Mouse (Mus musculus) heart, adult 2 months (tissue): ENCODE measurements around the gene Arl8b. TPM values are rescaled to one million over a fixed set of nuclear protein-coding genes. Genes with fewer than 3 reads are reported as not detected.

ENCODE experiments used
- DNase-seq, 2 experiments: peaks; one replicate each; pipeline ENCODE4 v3.0.0; 2021
- H3K27ac ChIP-seq: fragments of 200-600 bp; 2 replicates; pipeline ENCODE4 v1.8.1; 2022
- H3K27me3 ChIP-seq: fragments of 200-500 bp; 2 replicates; pipeline ENCODE4 v1.6.1; 2012; ENCODE audit warnings: mild to moderate bottlenecking, low read length, inconsistent platforms, mixed read lengths; ENCODE audit not compliant: control insufficient read depth, insufficient read depth
- H3K36me3 ChIP-seq: fragments of 200-500 bp; 2 replicates; pipeline ENCODE4 v1.6.1; 2012; ENCODE audit warnings: low read length, inconsistent platforms; ENCODE audit not compliant: control insufficient read depth, insufficient read depth
- H3K4me1 ChIP-seq: fragments of 200-500 bp; 2 replicates; pipeline ENCODE4 v1.6.1; 2011; ENCODE audit warnings: low read length; ENCODE audit not compliant: control insufficient read depth, insufficient read depth
- H3K4me3 ChIP-seq: fragments of 200-600 bp; 2 replicates; pipeline ENCODE4 v1.8.1; 2022
- H3K79me2 ChIP-seq: fragments of 200-500 bp; replicated peaks from 2 replicates; pipeline ENCODE4 v1.6.1; 2012; ENCODE audit warnings: mild to moderate bottlenecking, inconsistent platforms, low read length, moderate library complexity, mixed read lengths; ENCODE audit not compliant: control insufficient read depth, insufficient read depth
- H3K9ac ChIP-seq: fragments of 200-500 bp; 2 replicates; pipeline ENCODE4 v1.6.1; 2012; ENCODE audit warnings: low read depth, mild to moderate bottlenecking, control low read depth, inconsistent platforms, low read length, mixed read lengths
- CTCF ChIP-seq: fragments of 200-600 bp; IDR thresholded peaks from 2 replicates; pipeline ENCODE4 v1.8.1; 2022; ENCODE audit warnings: antibody characterized with exemption, mild to moderate bottlenecking, moderate library complexity
- EP300 ChIP-seq: fragments of 200-500 bp; IDR thresholded peaks from 2 replicates; pipeline ENCODE4 v1.6.1; 2011; ENCODE audit warnings: low read depth, low read length, control low read depth; ENCODE audit not compliant: insufficient read depth
- POLR2A ChIP-seq: fragments of 200-500 bp; IDR thresholded peaks from 2 replicates; pipeline ENCODE4 v1.6.1; 2011; ENCODE audit warnings: mild to moderate bottlenecking, low read depth, low read length, control low read depth; ENCODE audit not compliant: insufficient read depth
- WGBS: fragments of 180-500 bp; shearing (Covaris S2); methylation state at CpG from one replicate; pipeline ENCODE4 v1.1.7; 2018; 5-methylcytosine and 5-hydroxymethylcytosine counted together
- intact Hi-C: fragments of 180-260 bp; cut with DNase I; formaldehyde crosslinking; loops from one replicate; pipeline ENCODE4 v1.15.1; 2025
- polyA plus RNA-seq: library from polyadenylated mRNA; depleted of rRNA; stranded (reverse); fragments of >200 nt; gene quantifications from 2 replicates; pipeline ENCODE4 v1.2.3, GENCODE M21; 2012
- total RNA-seq, 2 experiments: library from RNA; stranded (reverse); gene quantifications; 2 replicates each; pipeline ENCODE4 v1.2.3; 2021

Gene Arl8b
- total and polyA plus RNA-seq, 3 experiments = 21.5 to 101 (median 93.0) TPM

- Histone ChIP-seq H3K79me2 (0 out of 2 replicates have a peak, but pooled peaks cover 1% of the 10 kb centered on the region), H3K36me3 (peaks cover 17% of the 10 kb centered on the region), H3K4me1 (peaks cover 9% of the 10 kb centered on the region), H3K4me3 (peak overlapping the region; percentile 71), H3K27me3 (no peaks in the 10 kb centered on the region), H3K9ac (no peak overlapping the region), H3K27ac (peak overlapping the region; percentile 82)
- intact Hi-C loops = no loop called here
- no peak for TF ChIP-seq EP300
- TF ChIP-seq CTCF = no peak
- no peak for TF ChIP-seq POLR2A
- WGBS = 37% methylated on average over 5 of the region's 5 CpGs
- DNase-seq = no peak
Observed at GRCm38 (mm10) chr6:108827336-108827920, 44.5 kb downstream of the Arl8b start.

DNA sequence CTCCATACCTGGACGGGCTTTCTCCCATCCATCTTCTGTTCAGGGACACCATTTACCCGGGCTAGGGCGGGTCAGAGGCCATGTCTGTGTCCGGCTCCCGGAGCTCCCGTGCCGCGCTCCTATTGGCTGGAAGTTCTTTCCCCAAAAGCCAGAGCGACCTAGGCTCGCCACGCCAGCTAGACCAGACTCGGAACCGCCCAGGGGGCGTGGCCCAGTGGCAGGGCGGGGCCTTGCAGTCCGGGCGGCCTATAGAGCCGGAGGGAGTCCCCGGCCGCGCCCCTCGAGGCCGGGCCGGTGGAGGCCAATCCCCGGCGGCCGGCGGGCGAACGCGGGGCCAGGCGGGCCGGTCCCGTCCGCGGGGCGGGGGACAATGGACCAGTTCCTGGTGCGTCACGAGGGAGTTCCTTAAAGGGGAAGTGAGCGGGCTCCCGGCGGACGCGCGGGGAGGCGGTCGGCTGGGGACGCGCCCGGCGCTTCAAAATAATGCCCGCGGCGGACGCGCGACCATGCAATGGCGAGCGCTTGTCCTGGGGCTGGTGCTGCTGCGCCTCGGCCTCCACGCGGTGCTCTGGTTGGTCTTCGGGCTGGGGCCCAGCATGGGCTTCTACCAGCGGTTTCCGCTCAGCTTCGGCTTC is 45.5 kb downstream of the Arl8b start, which contains the start of gene Edem1:
Gene Edem1 (plus strand): TSS at position 408 of the 635 bp plus-strand sequence.
- peak; percentile 99 to 100 for DNase-seq
- Histone ChIP-seq H3K27ac (peak within 1 kb of the TSS; percentile 83), H3K36me3 (peaks cover 15% of the 10 kb centered on the region), H3K4me1 (peaks cover 10% of the 10 kb centered on the region), H3K79me2 (0 out of 2 replicates have a peak, but pooled peaks cover 1% of the 10 kb centered on the region), H3K27me3 (no peaks in the 10 kb centered on the region), H3K4me3 (peak within 1 kb of the TSS; percentile 76), H3K9ac (peak within 1 kb of the TSS; percentile 76)
- intact Hi-C loops = loop anchor here (2.0 kb wide), 2 partner anchors 46 to 168 kb away; partner anchors contain the start of genes Arl8b and Bhlhe40
- TF ChIP-seq POLR2A = peak; percentile 68; the same call in 1 of the 2 replicates
- TF ChIP-seq EP300 = peak; percentile 12; the same call in 1 of the 2 replicates
- peak; percentile 11; the same call in 1 of the 2 replicates for TF ChIP-seq CTCF
- WGBS = under 1% methylated on average over 66 of the region's 67 CpGs

- peak overlapping the region; percentile 76 for H3K4me3 ChIP-seq
- no peaks in the 10 kb centered on the region for H3K27me3 ChIP-seq
- intact Hi-C loops = loop anchor here (2.0 kb wide), 2 partner anchors 46 to 168 kb away; partner anchors contain the start of genes Arl8b and Bhlhe40
- 0 out of 2 replicates have a peak, but pooled peaks cover 3% of the 10 kb centered on the region for H3K79me2 ChIP-seq
- H3K4me1 ChIP-seq = peaks cover 10% of the 10 kb centered on the region
- H3K27ac ChIP-seq = peak overlapping the region; percentile 83
- DNase-seq = no peak
- TF ChIP-seq EP300 = no peak
- TF ChIP-seq CTCF = no peak
- TF ChIP-seq POLR2A = no peak
- H3K9ac ChIP-seq = peak overlapping the region; percentile 76
- peaks cover 15% of the 10 kb centered on the region for H3K36me3 ChIP-seq
- WGBS = under 1% methylated on average over 56 of the region's 56 CpGs
Observed at GRCm38 (mm10) chr6:108828872-108829271, 46.0 kb downstream of the Arl8b start.

- peak overlapping the region; percentile 83 for H3K27ac ChIP-seq
Observed at GRCm38 (mm10) chr6:108829386-108830370, 46.8 kb downstream of the Arl8b start.

DNA sequence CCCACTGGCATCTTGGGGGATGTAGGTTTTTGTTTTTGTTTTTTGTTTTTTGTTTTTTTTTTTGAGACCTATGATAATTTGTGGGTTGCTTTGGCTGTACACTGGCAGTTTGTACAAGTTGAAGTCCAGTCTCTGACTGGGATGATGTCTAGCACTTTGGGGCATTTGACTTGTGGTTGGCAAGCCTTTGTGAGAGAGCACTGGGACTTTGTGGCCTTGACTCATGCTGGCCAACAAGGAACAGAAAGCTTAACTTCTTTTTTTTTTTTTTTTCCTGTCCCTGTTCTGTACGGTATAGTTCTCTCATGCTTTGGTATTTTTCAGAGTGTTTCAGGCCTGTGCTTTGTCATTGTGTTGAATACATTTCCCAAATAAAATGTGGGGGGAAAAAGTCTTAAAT is 49.3 kb downstream of the Arl8b start:
- Histone ChIP-seq H3K4me1 (peaks cover 7% of the 10 kb centered on the region), H3K4me3 (no peak overlapping the region), H3K27me3 (no peaks in the 10 kb centered on the region), H3K79me2 (peaks cover 4% of the 10 kb centered on the region; the same call in 1 of the 2 replicates), H3K9ac (no peak overlapping the region), H3K27ac (no peak overlapping the region), H3K36me3 (peaks cover 2% of the 10 kb centered on the region)
- 61% methylated on average over 1 of the region's 1 CpGs for WGBS
- DNase-seq = no peak
- no peak for TF ChIP-seq POLR2A
- TF ChIP-seq CTCF = no peak
- no peak for TF ChIP-seq EP300
- intact Hi-C loops = no loop called here

More at GRCm38 (mm10) chr6:108829386-108830370, 46.8 kb downstream of the Arl8b start:
- Histone ChIP-seq H3K4me1 (peaks cover 10% of the 10 kb centered on the region), H3K36me3 (peaks cover 14% of the 10 kb centered on the region), H3K79me2 (peaks cover 4% of the 10 kb centered on the region; the same call in 1 of the 2 replicates), H3K9ac (peak overlapping the region; percentile 76), H3K4me3 (peak overlapping the region; percentile 76), H3K27me3 (no peaks in the 10 kb centered on the region)
- peak; percentile 53 to 60 for DNase-seq
- intact Hi-C loops = loop anchor here (2.0 kb wide), 2 partner anchors 47 to 169 kb away; partner anchors contain the start of genes Arl8b and Bhlhe40
- no peak for TF ChIP-seq CTCF
- TF ChIP-seq EP300 = no peak
- no peak for TF ChIP-seq POLR2A
- 11% methylated on average over 22 of the region's 22 CpGs for WGBS
